Mouse (Mus musculus): Measurements from ENCODE around the gene Fam222a. TPM values are rescaled to one million over a fixed set of nuclear protein-coding genes. Genes with fewer than 3 reads are reported as not detected.

Fam222a gene
- polyA plus RNA-seq, 1 experiment from 2014 or later = 0.63 TPM

- Histone ChIP-seq H3K4me1 (replicated peaks) (peaks cover 11% of the 10 kb centered on the region; the same call in 1 of the 2 replicates), H3K9me3 (replicated peaks) (no peaks in the 10 kb centered on the region), H3K4me3 (peak within 1 kb of the TSS; percentile 57), H3K27ac (ENCODE audit: poor library complexity, severe bottlenecking) (no peak within 1 kb of the TSS), H3K36me3 (no peaks in the 10 kb centered on the region), H3K4me2 (peak within 1 kb of the TSS; percentile 87), H3K9ac (peak within 1 kb of the TSS; percentile 72), H3K27me3 (replicated peaks) (peaks cover 64% of the 10 kb centered on the region)
- under 1% methylated on average over 38 of the region's 47 CpGs for WGBS
- 0 out of 2 replicates have a peak, but pooled peaks have one; percentile 45 for ATAC-seq (ENCODE audit: insufficient number of reproducible peaks, low FRiP score)
Measured at GRCm38 (mm10) chr5:114658255-114658654, 90.4 kb downstream of the Fam222a start, which contains the start of gene Trpv4. Trpv4 (minus strand) TSS chr5:114658421.

GRCm38 (mm10) chr5:114661029-114661428 lies 93.2 kb downstream of the Fam222a start:
- H3K4me1 ChIP-seq (replicated peaks) = peaks cover 11% of the 10 kb centered on the region; the same call in 1 of the 2 replicates
- WGBS = 59% methylated on average over 6 of the region's 6 CpGs
- no peak for ATAC-seq (ENCODE audit: insufficient number of reproducible peaks, low FRiP score)
- no peak overlapping the region for H3K27ac ChIP-seq (ENCODE audit: poor library complexity, severe bottlenecking)
- H3K4me2 ChIP-seq = no peak overlapping the region
- H3K4me3 ChIP-seq = no peak overlapping the region
- H3K9ac ChIP-seq = no peak overlapping the region
- H3K36me3 ChIP-seq = no peaks in the 10 kb centered on the region
- no peaks in the 10 kb centered on the region for H3K9me3 ChIP-seq (replicated peaks)
- peaks cover 51% of the 10 kb centered on the region for H3K27me3 ChIP-seq (replicated peaks)

Other genes starting within 250 kb of the Fam222a start
- gene Kctd10, start 187.5 kb upstream of the Fam222a start, polyA plus RNA-seq (2016; fragmentation: Nextera tagmentation; extraction: Ambion mirVana) = 108 and 111 TPM in 2 replicates
- gene Ube3b, start 187.4 kb upstream of the Fam222a start, polyA plus RNA-seq (2016; fragmentation: Nextera tagmentation; extraction: Ambion mirVana) = 57.0 and 63.3 TPM in 2 replicates
- 27.8 and 29.2 TPM in 2 replicates for gene Mmab, start 124.0 kb upstream of the Fam222a start, polyA plus RNA-seq (2016; fragmentation: Nextera tagmentation; extraction: Ambion mirVana)
- 23.3 and 24.3 TPM in 2 replicates for gene Mvk, start 123.7 kb upstream of the Fam222a start, polyA plus RNA-seq (2016; fragmentation: Nextera tagmentation; extraction: Ambion mirVana)
- 0.95 and 0.96 TPM in 2 replicates for gene Trpv4, start 90.4 kb downstream of the Fam222a start, polyA plus RNA-seq (2016; fragmentation: Nextera tagmentation; extraction: Ambion mirVana)
- gene Gltp, start 123.0 kb downstream of the Fam222a start, polyA plus RNA-seq (2016; fragmentation: Nextera tagmentation; extraction: Ambion mirVana) = 55.3 and 56.5 TPM in 2 replicates
- 9.1 and 9.4 TPM in 2 replicates for gene Tchp, start 139.7 kb downstream of the Fam222a start, polyA plus RNA-seq (2016; fragmentation: Nextera tagmentation; extraction: Ambion mirVana)
- 45.2 and 45.6 TPM in 2 replicates for gene Ankrd13a, start 206.7 kb downstream of the Fam222a start, polyA plus RNA-seq (2016; fragmentation: Nextera tagmentation; extraction: Ambion mirVana)
- gene Git2, start 207.5 kb downstream of the Fam222a start, polyA plus RNA-seq (2016; fragmentation: Nextera tagmentation; extraction: Ambion mirVana) = 33.6 and 36.4 TPM in 2 replicates

Measured in heart, embryonic 12.5 days (tissue).